Mouse (Mus musculus) midbrain, embryonic 12.5 days (tissue): ENCODE measurements around the gene Wnt2b. TPM values are rescaled to one million over a fixed set of nuclear protein-coding genes. Genes with fewer than 3 reads are reported as not detected.

Experiments used
- ATAC-seq: fragments of 200-750 bp; cut with Nextera tagmentation; 2 replicates; pipeline ENCODE4 v1.8.0; 2017; ENCODE audit warnings: low read depth, moderate TSS enrichment, moderate library complexity; ENCODE audit not compliant: low FRiP score
- H3K27ac ChIP-seq: fragments of 300-500 bp; sonication (generic); replicated peaks from 2 replicates; pipeline ENCODE4 v1.5.1; 2016; ENCODE audit warnings: mild to moderate bottlenecking
- H3K27me3 ChIP-seq: fragments of 300-500 bp; sonication (generic); 2 replicates; pipeline ENCODE4 v1.6.1; 2016; ENCODE audit warnings: mild to moderate bottlenecking
- H3K36me3 ChIP-seq: fragments of 300-500 bp; sonication (generic); 2 replicates; pipeline ENCODE4 v1.6.1; 2016
- H3K4me1 ChIP-seq: fragments of 300-500 bp; sonication (generic); 2 replicates; pipeline ENCODE4 v1.6.1; 2016
- H3K4me2 ChIP-seq: fragments of 300-500 bp; sonication (generic); replicated peaks from 2 replicates; pipeline ENCODE4 v1.6.1; 2016; ENCODE audit warnings: mild to moderate bottlenecking, moderate library complexity
- H3K4me3 ChIP-seq: fragments of 300-500 bp; sonication (generic); 2 replicates; pipeline ENCODE4 v1.5.1; 2016; ENCODE audit warnings: mild to moderate bottlenecking
- H3K9ac ChIP-seq: fragments of 300-500 bp; sonication (generic); replicated peaks from 2 replicates; pipeline ENCODE4 v1.6.1; 2016; ENCODE audit warnings: mild to moderate bottlenecking, moderate library complexity
- H3K9me3 ChIP-seq: fragments of 300-500 bp; sonication (generic); 2 replicates; pipeline ENCODE4 v1.6.1; 2016; ENCODE audit warnings: mild to moderate bottlenecking
- WGBS: fragments of 180-500 bp; shearing (Covaris S2); methylation state at CpG from one replicate; pipeline ENCODE4 v1.1.7; 2016; 5-methylcytosine and 5-hydroxymethylcytosine counted together
- polyA plus RNA-seq: library from polyadenylated mRNA; unstranded; fragments of >200 nt; fragmentation: Nextera tagmentation; extraction: Ambion mirVana; gene quantifications from 2 replicates; pipeline ENCODE4 v1.2.1, GENCODE M21; 2016

The Wnt2b gene
- polyA plus RNA-seq, 1 experiment from 2014 or later, result 1.3 TPM

GRCm38 (mm10) chr3:104994415-104994841, 32.7 kb upstream of the Wnt2b start:
- H3K9ac ChIP-seq, result no peak overlapping the region
- 44% methylated on average over 3 of the region's 3 CpGs for WGBS

GRCm38 (mm10) chr3:104993800-104994199, 32.1 kb upstream of the Wnt2b start:
- Histone ChIP-seq H3K9ac (no peak overlapping the region), H3K4me2 (no peak overlapping the region), H3K27me3 (peaks cover 9% of the 10 kb centered on the region), H3K9me3 (no peaks in the 10 kb centered on the region), H3K36me3 (no peaks in the 10 kb centered on the region), H3K4me1 (peaks cover 15% of the 10 kb centered on the region), H3K27ac (no peak overlapping the region), H3K4me3 (no peak overlapping the region)
- peak; percentile 64 for ATAC-seq
- WGBS, result 53% methylated on average over 4 of the region's 4 CpGs

More at GRCm38 (mm10) chr3:104994415-104994841, 32.7 kb upstream of the Wnt2b start:
- Histone ChIP-seq H3K27me3 (peaks cover 13% of the 10 kb centered on the region), H3K36me3 (no peaks in the 10 kb centered on the region), H3K9me3 (no peaks in the 10 kb centered on the region), H3K4me1 (peaks cover 16% of the 10 kb centered on the region), H3K27ac (no peak overlapping the region), H3K4me2 (no peak overlapping the region), H3K4me3 (no peak overlapping the region)
- ATAC-seq, result no peak

DNA sequence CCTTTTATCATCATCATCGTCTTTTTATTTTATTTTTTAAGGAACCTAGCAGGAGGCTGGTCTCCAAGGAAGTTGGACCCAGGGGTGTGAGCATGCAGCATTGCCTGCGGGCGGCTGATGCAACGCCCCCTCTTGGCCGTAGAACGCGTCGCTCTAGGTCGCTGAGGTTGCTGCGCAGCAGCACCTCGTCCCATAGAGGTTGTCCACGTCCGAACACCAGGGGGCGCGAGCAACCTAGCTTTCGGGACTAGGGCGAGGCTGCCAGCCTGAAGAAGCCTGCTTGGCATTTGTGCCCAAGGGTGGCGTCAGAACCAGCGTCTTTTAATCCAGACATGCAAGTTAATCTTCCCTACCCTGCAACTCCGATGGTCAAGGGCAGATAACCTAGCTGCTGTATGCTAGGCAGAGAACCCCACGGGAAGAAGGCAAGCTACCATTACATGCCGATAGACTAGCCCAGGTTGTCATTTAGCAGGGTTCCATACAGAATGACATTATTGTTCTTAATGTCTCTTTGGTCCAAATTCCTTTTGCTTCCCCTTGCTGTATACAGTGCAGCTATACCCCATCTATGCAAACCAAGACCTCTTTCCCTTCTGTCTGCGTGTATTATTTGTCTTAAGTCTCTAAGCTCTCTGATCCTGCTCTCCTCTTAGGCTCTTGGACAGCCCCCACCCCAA, 31.1 kb upstream of the Wnt2b start:
- Histone ChIP-seq H3K4me1 (peaks cover 6% of the 10 kb centered on the region; the same call in 1 of the 2 replicates), H3K36me3 (no peaks in the 10 kb centered on the region), H3K27me3 (peaks cover 9% of the 10 kb centered on the region), H3K4me3 (no peak overlapping the region), H3K9ac (no peak overlapping the region), H3K27ac (no peak overlapping the region), H3K9me3 (no peaks in the 10 kb centered on the region), H3K4me2 (peak overlapping the region; percentile 24)
- ATAC-seq, result peak; percentile 87
- WGBS, result 14% methylated on average over 23 of the region's 23 CpGs

GRCm38 (mm10) chr3:104991703-104992102, 30.0 kb upstream of the Wnt2b start:
- no peak overlapping the region for H3K4me3 ChIP-seq
- no peak overlapping the region for H3K9ac ChIP-seq
- no peaks in the 10 kb centered on the region for H3K9me3 ChIP-seq
- 83% methylated on average over 5 of the region's 5 CpGs for WGBS
- no peak overlapping the region for H3K27ac ChIP-seq
- H3K4me1 ChIP-seq, result no peaks in the 10 kb centered on the region
- H3K27me3 ChIP-seq, result peaks cover 9% of the 10 kb centered on the region
- no peaks in the 10 kb centered on the region for H3K36me3 ChIP-seq
- ATAC-seq, result no peak
- H3K4me2 ChIP-seq, result no peak overlapping the region

DNA sequence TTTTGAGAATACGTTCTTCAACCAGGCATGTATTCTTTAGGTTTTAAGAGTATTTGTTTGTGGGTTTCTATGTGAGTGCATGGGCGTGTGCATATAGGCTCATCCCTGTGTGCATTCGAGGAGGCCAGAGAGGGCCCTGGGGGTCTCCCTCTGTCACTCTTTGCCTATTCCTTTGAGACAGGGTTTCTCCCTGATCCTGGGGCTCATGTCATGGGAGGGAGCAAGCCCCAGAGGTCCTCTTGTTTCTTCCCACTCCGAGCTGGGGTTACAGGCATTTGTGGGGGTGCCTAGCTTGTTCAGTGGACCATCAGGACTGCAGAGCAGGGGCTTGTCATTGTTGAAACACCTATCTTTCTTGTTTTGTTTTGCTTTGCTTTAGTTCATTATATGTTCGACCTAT, 26.2 kb upstream of the Wnt2b start:
- Histone ChIP-seq H3K27me3 (peaks cover 7% of the 10 kb centered on the region; the same call in 1 of the 2 replicates), H3K4me3 (no peak overlapping the region), H3K36me3 (no peaks in the 10 kb centered on the region), H3K27ac (no peak overlapping the region), H3K4me2 (no peak overlapping the region), H3K9ac (no peak overlapping the region), H3K4me1 (no peaks in the 10 kb centered on the region), H3K9me3 (no peaks in the 10 kb centered on the region)
- WGBS, result 78% methylated on average over 5 of the region's 5 CpGs
- ATAC-seq, result no peak

GRCm38 (mm10) chr3:104979735-104980134, 18.0 kb upstream of the Wnt2b start:
- Histone ChIP-seq H3K9ac (no peak overlapping the region), H3K36me3 (no peaks in the 10 kb centered on the region), H3K9me3 (no peaks in the 10 kb centered on the region), H3K27me3 (no peaks in the 10 kb centered on the region), H3K27ac (no peak overlapping the region), H3K4me3 (no peak overlapping the region), H3K4me1 (no peaks in the 10 kb centered on the region), H3K4me2 (no peak overlapping the region)
- ATAC-seq, result no peak
- 81% methylated on average over 5 of the region's 5 CpGs for WGBS

- peak overlapping the region; percentile 47 for H3K4me3 ChIP-seq
- under 1% methylated on average over 49 of the region's 49 CpGs for WGBS
- H3K9me3 ChIP-seq, result no peaks in the 10 kb centered on the region
- peak overlapping the region; percentile 57 for H3K4me2 ChIP-seq
- H3K4me1 ChIP-seq, result peaks cover 22% of the 10 kb centered on the region
- ATAC-seq, result peak; percentile 73
- H3K27me3 ChIP-seq, result peaks cover 50% of the 10 kb centered on the region
- no peak overlapping the region; the same call in 1 of the 2 replicates for H3K27ac ChIP-seq
- peak overlapping the region; percentile 61 for H3K9ac ChIP-seq
- H3K36me3 ChIP-seq, result no peaks in the 10 kb centered on the region
Observed at GRCm38 (mm10) chr3:104967548-104968300, 6.0 kb upstream of the Wnt2b start.

- ATAC-seq, result no peak
- no peaks in the 10 kb centered on the region for H3K9me3 ChIP-seq
- H3K36me3 ChIP-seq, result no peaks in the 10 kb centered on the region
- H3K4me1 ChIP-seq, result peaks cover 37% of the 10 kb centered on the region
- H3K4me3 ChIP-seq, result no peak overlapping the region
- peaks cover 66% of the 10 kb centered on the region for H3K27me3 ChIP-seq
- no peak overlapping the region for H3K4me2 ChIP-seq
- 87% methylated on average over 7 of the region's 7 CpGs for WGBS
- H3K9ac ChIP-seq, result no peak overlapping the region
- H3K27ac ChIP-seq, result no peak overlapping the region
Observed at GRCm38 (mm10) chr3:104965991-104966554, 4.4 kb upstream of the Wnt2b start.

- no peak overlapping the region for H3K9ac ChIP-seq
- no peak for ATAC-seq
- 77% methylated on average over 8 of the region's 8 CpGs for WGBS
- H3K36me3 ChIP-seq, result no peaks in the 10 kb centered on the region
- H3K27ac ChIP-seq, result no peak overlapping the region
- H3K27me3 ChIP-seq, result peaks cover 74% of the 10 kb centered on the region
- H3K4me2 ChIP-seq, result no peak overlapping the region
- H3K9me3 ChIP-seq, result no peaks in the 10 kb centered on the region
- peaks cover 37% of the 10 kb centered on the region for H3K4me1 ChIP-seq
- no peak overlapping the region for H3K4me3 ChIP-seq
Observed at GRCm38 (mm10) chr3:104965070-104965855, 3.5 kb upstream of the Wnt2b start.

DNA sequence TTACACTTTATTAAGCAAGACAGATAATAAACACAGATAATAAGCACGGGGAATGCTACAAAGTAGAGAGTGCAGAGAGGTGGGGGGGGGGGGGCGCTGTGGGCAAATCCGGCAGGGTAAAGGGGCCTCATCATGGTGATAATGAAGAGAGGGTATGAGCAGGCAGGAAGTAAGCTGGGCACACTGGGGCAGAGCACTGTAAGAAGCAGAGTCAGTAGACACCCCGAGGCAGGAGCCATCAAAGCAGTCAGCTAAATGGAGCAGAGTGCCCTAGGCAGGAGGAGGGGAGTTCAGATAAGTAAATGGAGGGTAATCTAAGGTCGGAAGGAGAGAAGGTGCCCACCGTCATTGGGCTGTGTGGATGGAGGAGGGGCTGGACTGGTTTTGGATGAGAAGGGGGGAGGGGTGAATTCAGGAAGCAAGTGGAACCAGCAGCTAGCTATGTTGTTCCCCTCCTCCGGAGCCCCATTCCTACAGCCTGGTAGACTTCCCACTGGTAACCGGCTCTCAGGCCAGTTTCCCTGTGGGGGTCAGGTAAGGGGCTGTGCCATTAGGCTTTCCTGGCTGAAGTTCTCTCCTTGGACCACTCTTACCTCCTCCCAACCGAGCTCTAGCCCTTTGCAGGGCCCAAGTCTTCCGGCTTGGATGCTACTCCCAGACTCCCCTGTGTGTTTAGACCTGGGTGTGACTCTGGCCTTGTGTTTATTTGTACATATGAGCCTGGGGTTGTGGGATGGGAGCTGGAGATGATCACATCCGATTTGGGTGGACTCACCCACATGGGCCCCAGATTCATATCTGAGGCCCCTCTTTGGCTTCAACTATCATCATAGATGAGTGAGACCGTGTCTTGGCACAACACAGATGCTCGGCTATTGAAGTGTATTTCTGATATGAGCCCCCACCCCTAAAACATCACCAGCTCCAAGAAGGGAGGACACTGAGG, 1.9 kb upstream of the Wnt2b start:
- no peak overlapping the region for H3K27ac ChIP-seq
- H3K27me3 ChIP-seq, result peaks cover 86% of the 10 kb centered on the region
- 30% methylated on average over 13 of the region's 13 CpGs for WGBS
- no peak overlapping the region for H3K4me3 ChIP-seq
- no peak overlapping the region for H3K4me2 ChIP-seq
- no peak overlapping the region for H3K9ac ChIP-seq
- H3K36me3 ChIP-seq, result no peaks in the 10 kb centered on the region
- H3K9me3 ChIP-seq, result no peaks in the 10 kb centered on the region
- ATAC-seq, result 0 out of 2 replicates have a peak, but pooled peaks have one; percentile 13
- peaks cover 37% of the 10 kb centered on the region for H3K4me1 ChIP-seq

GRCm38 (mm10) chr3:104962866-104963265, 1.1 kb upstream of the Wnt2b start:
- Histone ChIP-seq H3K36me3 (no peaks in the 10 kb centered on the region), H3K4me1 (peaks cover 31% of the 10 kb centered on the region), H3K27me3 (peaks cover 92% of the 10 kb centered on the region), H3K9me3 (no peaks in the 10 kb centered on the region), H3K4me3 (no peak overlapping the region), H3K9ac (no peak overlapping the region), H3K27ac (no peak overlapping the region), H3K4me2 (no peak overlapping the region)
- 6% methylated on average over 5 of the region's 5 CpGs for WGBS
- ATAC-seq, result no peak
